Mouse (Mus musculus) testis, adult 2 months (tissue): ENCODE measurements around the gene Tubb5. TPM values are rescaled to one million over a fixed set of nuclear protein-coding genes. Genes with fewer than 3 reads are reported as not detected.

Experiments
- H3K27ac ChIP-seq: fragments of 200-500 bp; 2 replicates; pipeline ENCODE4 v1.5.1; 2012; ENCODE audit warnings: low read depth, low read length; ENCODE audit not compliant: control insufficient read depth, insufficient read depth
- H3K27me3 ChIP-seq: fragments of 200-500 bp; 2 replicates; pipeline ENCODE4 v1.6.1; 2012; ENCODE audit warnings: mild to moderate bottlenecking, low read length, moderate library complexity; ENCODE audit not compliant: control insufficient read depth, insufficient read depth
- H3K36me3 ChIP-seq: fragments of 200-500 bp; 2 replicates; pipeline ENCODE4 v1.6.1; 2012; ENCODE audit warnings: mild to moderate bottlenecking, low read length; ENCODE audit not compliant: control insufficient read depth, insufficient read depth
- H3K4me1 ChIP-seq: fragments of 200-500 bp; 2 replicates; pipeline ENCODE4 v1.6.1; 2012; ENCODE audit warnings: low read length; ENCODE audit not compliant: control insufficient read depth, insufficient read depth
- H3K4me3 ChIP-seq: fragments of 200-500 bp; 2 replicates; pipeline ENCODE4 v1.5.1; 2012; ENCODE audit warnings: low read depth, mild to moderate bottlenecking, low read length, moderate library complexity, mixed read lengths; ENCODE audit not compliant: control insufficient read depth
- CTCF ChIP-seq: fragments of 200-500 bp; IDR thresholded peaks from 2 replicates; pipeline ENCODE4 v1.5.1; 2012; ENCODE audit warnings: low read depth, mild to moderate bottlenecking, inconsistent platforms, low read length, moderate library complexity; ENCODE audit not compliant: control insufficient read depth, insufficient read depth, insufficient replicate concordance
- POLR2A ChIP-seq: fragments of 200-500 bp; IDR thresholded peaks from 2 replicates; pipeline ENCODE4 v1.6.1; 2012; ENCODE audit warnings: low read depth, mild to moderate bottlenecking, inconsistent platforms, low read length, moderate library complexity; ENCODE audit not compliant: control insufficient read depth
- polyA plus RNA-seq: library from polyadenylated mRNA; depleted of rRNA; stranded (reverse); fragments of >200 nt; gene quantifications from 2 replicates; pipeline ENCODE4 v1.2.3, GENCODE M21; 2012

Gene Tubb5
- polyA plus RNA-seq, 1 experiment, result 59.4 TPM

DNA sequence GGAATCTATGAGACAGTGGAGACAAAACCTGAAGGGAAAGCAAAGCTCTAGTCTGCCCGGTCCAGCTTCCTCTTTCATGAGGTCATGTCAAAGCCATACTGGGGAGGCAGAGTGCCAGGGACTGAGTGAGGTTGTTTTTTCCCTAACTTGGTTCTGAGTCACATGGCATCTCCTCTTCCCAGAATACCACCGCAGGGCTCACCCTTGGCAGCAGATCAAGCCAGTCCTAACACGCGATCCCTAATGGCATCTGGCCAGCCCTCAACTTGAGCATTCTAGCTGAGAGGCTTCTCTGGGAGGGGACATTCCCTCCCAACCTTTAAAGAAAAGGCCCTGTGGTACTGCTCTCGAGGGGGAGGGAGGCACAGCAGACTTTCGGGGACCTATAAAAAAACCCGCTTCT is 24.9 kb downstream of the Tubb5 start:
- Histone ChIP-seq H3K4me1 (peaks cover 4% of the 10 kb centered on the region), H3K4me3 (no peak overlapping the region), H3K27me3 (no peaks in the 10 kb centered on the region), H3K27ac (no peak overlapping the region), H3K36me3 (no peaks in the 10 kb centered on the region)
- TF ChIP-seq POLR2A, result no peak
- no peak for TF ChIP-seq CTCF

GRCm38 (mm10) chr17:35812736-35813135 is 25.4 kb downstream of the Tubb5 start:
- Histone ChIP-seq H3K27me3 (no peaks in the 10 kb centered on the region), H3K4me1 (peaks cover 4% of the 10 kb centered on the region), H3K4me3 (no peak overlapping the region), H3K27ac (peak overlapping the region; percentile 50; the same call in 1 of the 2 replicates), H3K36me3 (no peaks in the 10 kb centered on the region)
- TF ChIP-seq CTCF (no peak), POLR2A (no peak)

DNA sequence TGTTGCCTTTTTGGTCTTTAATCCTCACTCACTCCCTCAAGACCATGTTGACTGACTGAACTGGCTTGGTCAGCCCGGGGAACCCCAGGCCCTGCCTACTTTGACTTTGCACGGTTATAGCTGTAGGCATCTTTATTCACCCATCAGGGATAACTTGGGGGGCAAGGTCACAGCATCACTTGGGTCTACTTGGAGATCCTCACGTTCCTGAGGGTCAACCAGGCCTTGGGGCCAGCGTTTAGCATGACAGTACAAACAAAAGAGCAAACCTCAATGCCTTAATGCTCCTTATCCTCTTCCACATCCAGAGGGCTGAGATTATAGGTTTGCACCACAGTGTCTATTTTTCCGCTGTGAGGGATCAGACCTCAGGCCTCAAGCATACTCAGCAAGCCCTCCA is 25.8 kb downstream of the Tubb5 start:
- TF ChIP-seq POLR2A (no peak), CTCF (no peak)
- H3K4me1 ChIP-seq, result peaks cover 2% of the 10 kb centered on the region
- H3K36me3 ChIP-seq, result no peaks in the 10 kb centered on the region
- no peaks in the 10 kb centered on the region for H3K27me3 ChIP-seq
- H3K4me3 ChIP-seq, result no peak overlapping the region
- no peak overlapping the region; the same call in 1 of the 2 replicates for H3K27ac ChIP-seq

GRCm38 (mm10) chr17:35810900-35811648 is 27.0 kb downstream of the Tubb5 start:
- TF ChIP-seq POLR2A (no peak), CTCF (no peak)
- no peak overlapping the region for H3K27ac ChIP-seq
- no peaks in the 10 kb centered on the region for H3K27me3 ChIP-seq
- no peak overlapping the region for H3K4me3 ChIP-seq
- no peaks in the 10 kb centered on the region; the same call in 1 of the 2 replicates for H3K4me1 ChIP-seq
- no peaks in the 10 kb centered on the region for H3K36me3 ChIP-seq

DNA sequence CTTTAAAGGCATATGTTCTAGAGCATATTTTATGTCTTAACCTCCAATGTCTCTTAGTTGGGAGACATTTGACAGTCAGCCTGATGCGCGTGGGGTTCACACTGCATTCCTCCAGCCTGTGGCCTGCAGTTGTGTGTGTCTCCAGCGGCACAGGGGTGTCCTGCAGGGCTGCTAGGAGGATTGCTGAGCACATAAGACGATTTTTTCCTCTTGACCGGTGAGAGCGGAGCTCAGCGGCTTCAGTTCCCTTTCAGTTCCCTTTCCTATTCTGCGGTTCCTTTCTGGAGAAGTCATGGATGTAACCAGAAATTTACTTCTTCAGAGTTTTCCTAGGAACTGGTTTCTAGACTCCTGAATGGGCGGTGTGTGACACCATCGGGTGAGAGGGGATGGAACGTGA is 28.7 kb downstream of the Tubb5 start:
- Histone ChIP-seq H3K27me3 (no peaks in the 10 kb centered on the region), H3K36me3 (no peaks in the 10 kb centered on the region), H3K27ac (no peak overlapping the region), H3K4me3 (no peak overlapping the region), H3K4me1 (no peaks in the 10 kb centered on the region; the same call in 1 of the 2 replicates)
- no peak for TF ChIP-seq CTCF
- TF ChIP-seq POLR2A, result no peak

DNA sequence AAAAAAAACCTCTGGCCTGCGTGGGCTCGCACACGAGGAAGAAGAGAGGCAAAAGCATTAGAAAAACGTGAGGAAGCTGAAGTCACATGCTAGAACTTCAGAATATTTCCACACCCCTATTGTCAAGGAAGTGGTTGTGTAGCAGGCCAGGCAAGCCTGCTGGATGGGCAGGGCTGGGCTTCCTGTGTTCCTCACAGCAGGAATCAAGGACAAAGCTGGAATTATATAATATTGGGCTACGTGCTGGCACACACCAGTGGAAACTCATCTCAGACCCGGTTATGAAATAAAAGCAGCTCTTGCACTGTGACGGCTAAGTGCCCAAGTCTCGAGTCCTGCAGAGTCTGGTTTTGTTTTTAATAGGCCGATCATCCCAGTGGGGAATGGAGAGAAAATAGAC is 30.0 kb downstream of the Tubb5 start:
- H3K4me3 ChIP-seq, result no peak overlapping the region
- no peaks in the 10 kb centered on the region for H3K36me3 ChIP-seq
- H3K27me3 ChIP-seq, result no peaks in the 10 kb centered on the region
- TF ChIP-seq CTCF (no peak), POLR2A (no peak)
- H3K27ac ChIP-seq, result peak overlapping the region; percentile 54; the same call in 1 of the 2 replicates
- peaks cover 1% of the 10 kb centered on the region; the same call in 1 of the 2 replicates for H3K4me1 ChIP-seq

- Histone ChIP-seq H3K27me3 (no peaks in the 10 kb centered on the region), H3K4me1 (peaks cover 2% of the 10 kb centered on the region; the same call in 1 of the 2 replicates), H3K27ac (no peak overlapping the region), H3K4me3 (no peak overlapping the region), H3K36me3 (no peaks in the 10 kb centered on the region)
- no peak for TF ChIP-seq CTCF
- no peak for TF ChIP-seq POLR2A
Measured at GRCm38 (mm10) chr17:35803858-35804399, 34.2 kb downstream of the Tubb5 start.
